Mouse (Mus musculus) cortical plate, adult 2 months (tissue): Measurements from ENCODE around the gene Xylt1.

Experiments used
- CTCF ChIP-seq: fragments of 200-500 bp; IDR thresholded peaks from 2 replicates; pipeline ENCODE4 v1.5.1; 2011; ENCODE audit warnings: mild to moderate bottlenecking, control low read depth, low read length; ENCODE audit not compliant: insufficient read depth; ENCODE audit errors: extremely low read depth
- POLR2A ChIP-seq: fragments of 200-500 bp; IDR thresholded peaks from 2 replicates; pipeline ENCODE4 v1.6.1; 2011; ENCODE audit warnings: mild to moderate bottlenecking, low read length, control low read depth; ENCODE audit not compliant: insufficient read depth; ENCODE audit errors: extremely low read depth

DNA sequence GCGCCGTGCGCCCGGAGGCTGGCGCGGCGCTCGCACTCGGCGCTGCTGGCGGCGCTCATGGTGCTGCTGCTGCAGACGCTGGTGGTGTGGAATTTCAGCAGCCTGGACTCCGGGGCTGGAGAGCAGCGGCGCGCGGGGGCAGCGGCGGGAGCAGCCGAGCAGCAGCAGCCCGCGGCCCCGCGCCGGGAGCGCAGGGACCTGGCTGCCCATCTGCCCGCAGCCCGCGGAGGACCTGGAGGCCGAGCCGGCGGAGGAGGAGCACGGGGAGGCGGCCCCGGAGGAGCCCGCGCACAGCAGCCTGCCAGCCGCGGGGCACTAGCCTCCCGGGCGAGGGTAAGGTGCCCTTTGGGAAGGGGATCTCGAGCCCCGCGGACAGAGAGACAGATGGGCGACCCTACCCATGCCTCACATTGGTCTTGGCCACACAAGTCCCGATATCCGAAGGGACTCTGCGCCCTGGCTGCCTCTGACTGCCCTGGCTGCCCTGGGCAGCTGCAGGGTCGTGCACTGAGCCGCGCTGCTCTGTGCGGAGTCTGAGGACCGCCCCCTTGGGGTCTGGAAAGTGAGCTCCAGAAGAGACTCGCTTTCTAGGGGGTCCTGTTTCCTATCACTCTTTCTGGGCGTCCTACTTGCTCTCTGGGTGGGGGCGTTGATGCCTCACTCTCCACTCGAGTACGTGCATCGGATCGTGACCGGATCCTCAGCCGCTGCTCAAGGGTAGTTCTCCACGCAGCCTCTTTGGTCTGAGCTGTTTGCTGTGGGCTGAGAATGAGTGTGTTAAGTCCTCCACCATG lies 606 bp downstream of the Xylt1 start:
- TF ChIP-seq POLR2A (no peak), CTCF (no peak)
